Mouse (Mus musculus) thymus, postnatal 10 days (tissue): ENCODE data around the gene Kdm2b.
"Not testable (repeated sequence)": the region's sequence is repeated elsewhere in the genome, so short reads cannot be mapped to it uniquely, and the experiment has no call there.

ENCODE experiments used
- DNase-seq, 2 experiments: peaks; one replicate each; pipeline ENCODE4 v3.0.0; 2021; ENCODE audit warnings: low spot score in 2 of 2

Kdm2b gene

DNA sequence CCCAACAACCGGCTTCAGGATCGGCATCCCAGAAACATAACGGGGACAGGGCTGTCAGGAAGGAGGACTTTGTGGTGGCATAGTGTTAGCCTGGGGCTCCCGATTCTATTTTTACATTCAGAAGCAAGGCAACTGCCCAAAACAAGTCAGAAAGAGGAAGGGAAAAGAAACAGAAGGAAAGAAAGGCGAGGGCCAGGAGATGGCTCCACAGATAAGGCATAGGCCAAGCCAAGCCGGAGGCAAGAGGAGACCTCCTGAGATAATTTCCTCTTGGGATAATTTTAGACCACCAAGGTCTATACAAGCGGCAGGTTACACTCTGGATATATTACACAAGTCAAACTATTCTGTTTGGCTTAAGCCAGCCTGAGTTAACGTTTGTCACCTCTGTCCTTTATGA, 10.7 kb downstream of the Kdm2b start:
- DNase-seq = no peak

DNA sequence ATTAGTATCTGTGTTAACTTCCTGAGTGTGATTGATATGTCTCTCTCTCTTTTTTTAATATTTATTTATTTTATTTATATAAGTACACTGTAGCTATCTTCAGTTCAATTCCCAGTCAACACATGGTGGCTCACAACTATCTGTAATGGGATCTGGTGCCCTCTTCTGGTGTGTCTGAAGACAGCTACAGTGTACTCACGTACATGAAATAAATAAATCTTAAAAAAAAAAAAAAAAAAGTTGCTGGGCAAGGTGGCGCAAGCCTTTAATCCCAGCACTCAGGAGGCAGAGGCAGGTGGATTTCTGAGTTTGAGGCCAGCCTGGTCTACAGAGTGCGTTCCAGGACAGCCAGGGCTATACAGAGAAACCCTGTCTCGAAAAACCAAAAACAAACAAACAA, 14.9 kb downstream of the Kdm2b start:
- DNase-seq = not testable (repeated sequence)

DNA sequence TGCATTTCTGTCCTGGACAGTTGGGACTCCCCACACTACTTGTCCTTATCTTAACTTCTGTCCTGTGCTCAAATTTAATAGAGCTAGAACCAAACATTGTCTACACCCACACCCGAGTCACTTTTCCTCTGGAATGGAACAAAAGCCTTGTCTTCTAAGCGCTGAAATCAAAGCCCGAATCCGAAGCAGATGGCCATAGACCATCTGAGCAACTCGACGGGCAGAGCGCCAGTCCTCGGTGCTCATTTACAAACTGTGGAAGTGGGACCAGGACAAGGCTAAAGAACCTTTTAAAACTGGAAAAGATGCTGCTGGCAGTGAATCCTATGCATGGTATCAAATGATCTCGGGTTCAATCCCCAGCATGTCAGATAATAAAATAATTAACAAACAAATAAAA, 17.5 kb downstream of the Kdm2b start:
- DNase-seq = no peak

DNA sequence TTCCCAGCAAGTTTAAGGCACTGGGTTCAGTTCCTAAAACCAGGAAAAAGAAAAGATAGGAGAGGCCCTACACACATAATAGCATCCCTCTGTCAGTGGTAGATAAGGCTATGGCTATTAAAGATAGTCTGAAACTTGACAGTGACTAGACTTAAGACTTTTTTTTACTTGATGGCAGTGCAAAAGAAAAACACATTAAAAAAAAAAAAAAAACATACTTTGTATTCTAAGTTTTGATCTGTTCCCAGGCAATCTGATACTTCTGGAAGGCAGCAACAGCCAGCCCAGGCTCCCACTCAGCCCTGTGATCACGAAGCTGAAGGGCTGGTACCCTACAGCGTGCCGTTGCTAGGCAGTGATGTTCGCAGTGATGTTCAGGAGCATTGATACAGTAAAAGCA, 18.2 kb downstream of the Kdm2b start:
- no peak for DNase-seq

DNA sequence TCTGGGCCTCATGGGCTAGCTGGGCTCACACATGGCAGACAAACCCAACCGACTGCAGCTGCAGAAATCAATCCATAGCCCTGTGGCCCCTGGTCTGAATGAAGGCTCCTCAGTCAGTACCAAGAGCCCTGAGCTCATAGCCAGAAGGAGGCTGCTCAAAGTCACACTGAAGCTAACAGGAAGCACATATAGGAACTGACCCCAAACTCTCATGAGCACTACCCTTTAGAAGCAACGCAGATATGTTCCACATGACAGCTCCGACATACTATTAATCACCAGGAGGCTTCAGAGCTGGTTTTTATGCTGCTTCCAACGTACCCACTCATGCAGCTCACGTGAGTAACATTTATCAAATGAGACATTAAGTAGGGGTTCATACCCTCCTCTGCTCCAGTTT, 19.6 kb downstream of the Kdm2b start:
- no peak for DNase-seq

DNA sequence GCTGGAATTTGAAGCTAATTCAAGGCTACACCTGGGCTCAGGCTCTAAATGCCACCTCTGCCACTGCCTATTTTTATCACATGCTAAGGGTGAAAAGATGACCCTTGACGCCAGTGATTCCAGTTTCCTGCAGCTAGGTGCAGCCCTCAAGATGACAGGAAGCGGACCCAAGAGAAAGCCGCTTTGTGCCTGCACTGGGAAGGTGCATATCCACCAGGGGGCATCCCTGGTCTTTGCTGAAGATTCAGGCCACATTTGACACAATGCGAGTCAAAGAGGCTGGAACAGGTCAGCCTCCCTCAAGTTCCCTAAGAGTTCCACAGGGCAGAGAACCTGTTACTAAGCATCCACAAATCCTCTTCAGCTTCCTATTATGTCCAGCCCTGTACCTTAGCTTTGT, 21.3 kb downstream of the Kdm2b start:
- peak; percentile 77 to 91 for DNase-seq

DNA sequence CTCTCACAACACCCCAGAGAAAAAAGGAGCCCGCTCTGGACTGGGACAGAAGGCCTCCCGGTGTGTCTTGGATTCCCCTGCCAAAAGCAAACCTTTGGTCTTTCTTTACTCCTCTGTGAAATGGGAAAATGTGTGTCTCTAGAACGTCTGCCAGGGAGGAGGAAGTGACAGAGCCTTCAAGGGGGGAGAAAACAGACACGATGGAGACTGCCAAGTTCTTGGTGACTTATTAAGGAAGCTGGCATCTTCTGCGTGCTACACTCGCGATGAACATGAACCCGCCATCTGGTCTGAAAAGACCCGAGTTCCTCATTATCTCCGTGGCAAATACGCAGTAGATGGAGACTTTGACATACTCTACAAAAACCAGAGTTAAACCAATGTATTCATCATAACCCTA, 24.2 kb downstream of the Kdm2b start:
- DNase-seq = no peak

DNA sequence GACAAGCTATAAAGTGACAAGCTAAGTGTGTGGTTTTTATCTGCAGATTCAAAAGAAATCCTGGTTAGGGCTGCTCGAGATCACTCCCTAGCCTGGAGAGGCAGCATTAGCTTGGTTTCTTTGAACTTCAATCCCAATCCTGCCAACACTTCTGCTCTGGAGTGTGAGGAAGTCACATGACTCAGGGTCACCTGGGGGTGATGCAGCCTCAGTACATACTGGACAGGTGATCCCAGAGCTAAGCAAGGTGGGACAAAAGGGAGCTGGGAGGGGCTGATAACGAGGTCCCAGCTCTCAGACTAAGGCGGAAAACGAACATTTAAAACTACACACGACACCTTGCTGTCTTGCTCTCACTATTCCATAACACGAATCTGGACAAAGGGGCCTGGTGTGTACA, 24.8 kb downstream of the Kdm2b start:
- no peak for DNase-seq

DNA sequence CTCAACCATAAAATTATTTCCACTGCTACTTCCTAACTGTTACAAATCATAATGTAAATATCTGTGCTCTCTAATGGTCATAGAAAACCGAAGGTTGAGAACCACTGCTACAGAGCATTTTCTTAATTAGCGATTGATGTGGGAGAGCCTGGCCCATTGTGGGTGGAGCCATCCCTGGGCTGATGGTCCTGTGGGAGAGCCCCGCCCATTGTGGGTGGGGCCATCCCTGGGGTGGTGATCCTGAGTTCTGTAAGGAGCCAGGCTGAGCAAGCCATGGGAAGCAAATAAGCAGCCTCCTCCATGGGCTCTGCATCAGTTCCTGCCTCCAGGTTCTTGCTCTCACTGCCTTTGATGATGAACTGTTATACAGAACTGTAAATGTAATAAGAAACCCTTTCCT, 27.7 kb downstream of the Kdm2b start:
- no peak for DNase-seq

DNA sequence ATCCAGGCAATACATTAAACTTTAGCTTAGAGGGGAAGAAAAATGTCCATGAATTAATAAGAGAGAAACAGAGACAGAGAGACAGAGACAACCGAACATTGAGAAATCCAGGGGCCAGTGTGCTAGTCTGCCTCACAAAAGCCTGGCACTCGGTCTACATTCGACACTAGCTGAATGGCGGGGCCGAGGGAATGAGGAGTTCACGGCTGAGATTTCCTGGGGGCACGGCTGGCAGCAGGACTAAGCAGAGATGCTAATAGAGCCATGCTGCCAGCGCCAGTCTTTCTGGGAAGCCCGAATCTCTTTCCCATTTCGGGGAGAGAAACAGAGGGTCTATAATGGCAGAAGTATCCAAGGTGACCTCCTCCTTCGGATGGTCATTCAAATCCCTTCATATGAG, 30.2 kb downstream of the Kdm2b start:
- DNase-seq = no peak

DNA sequence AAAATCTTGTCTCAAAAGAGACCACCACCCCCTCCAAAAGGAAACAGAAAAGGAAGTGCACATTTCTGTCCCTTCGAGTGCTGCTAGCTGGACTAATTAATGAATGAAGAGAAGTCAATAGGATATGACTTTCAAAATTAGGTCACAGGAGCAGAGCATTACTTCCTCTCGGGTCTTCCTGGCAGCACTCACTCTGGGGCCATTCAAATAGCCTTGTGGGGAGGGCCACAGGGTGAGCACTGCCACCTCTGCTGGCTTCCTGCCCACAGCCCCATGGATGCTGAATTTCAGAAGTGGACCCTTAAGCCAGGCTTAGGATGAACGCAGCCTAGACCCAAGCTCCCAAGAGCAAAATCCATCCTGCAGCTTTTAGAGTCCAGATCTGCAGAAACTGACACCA, 33.6 kb downstream of the Kdm2b start:
- DNase-seq = no peak

DNA sequence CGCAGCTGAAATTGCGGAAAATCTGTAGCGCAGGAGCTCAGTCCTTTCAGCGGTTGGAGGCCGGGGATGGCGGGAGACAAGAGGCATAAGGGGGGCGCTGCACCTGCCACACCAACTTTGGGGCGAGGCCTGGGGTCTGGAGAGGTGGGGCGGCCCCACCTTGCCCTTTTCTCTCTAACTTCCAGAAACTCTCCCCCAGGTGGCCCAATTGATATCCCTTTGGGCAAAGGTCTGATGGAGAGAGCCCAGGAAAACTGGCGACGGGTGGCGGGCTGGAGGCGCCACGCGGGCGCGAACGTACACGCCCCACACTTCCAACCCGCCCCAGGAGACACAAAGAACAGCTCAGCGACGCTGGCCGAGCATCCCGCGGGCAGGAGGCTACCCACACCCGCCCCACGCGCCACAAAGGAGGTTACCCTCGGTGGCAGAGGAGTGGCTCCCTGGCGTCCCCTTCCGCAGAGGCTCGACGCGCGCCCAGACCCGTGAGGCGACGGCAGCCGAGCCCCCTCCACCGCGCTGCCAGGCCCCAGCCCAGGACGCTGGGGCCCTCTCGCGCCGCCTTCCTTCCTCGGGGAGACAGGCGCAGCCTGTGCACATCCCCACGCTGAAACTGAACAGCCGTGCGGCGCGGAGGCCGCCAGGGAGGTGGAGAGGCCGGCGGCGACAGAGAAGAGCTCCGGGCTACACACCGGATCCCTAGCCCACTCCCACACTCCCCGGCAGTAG, 37.5 kb downstream of the Kdm2b start:
- DNase-seq = peak; percentile 28 to 60

DNA sequence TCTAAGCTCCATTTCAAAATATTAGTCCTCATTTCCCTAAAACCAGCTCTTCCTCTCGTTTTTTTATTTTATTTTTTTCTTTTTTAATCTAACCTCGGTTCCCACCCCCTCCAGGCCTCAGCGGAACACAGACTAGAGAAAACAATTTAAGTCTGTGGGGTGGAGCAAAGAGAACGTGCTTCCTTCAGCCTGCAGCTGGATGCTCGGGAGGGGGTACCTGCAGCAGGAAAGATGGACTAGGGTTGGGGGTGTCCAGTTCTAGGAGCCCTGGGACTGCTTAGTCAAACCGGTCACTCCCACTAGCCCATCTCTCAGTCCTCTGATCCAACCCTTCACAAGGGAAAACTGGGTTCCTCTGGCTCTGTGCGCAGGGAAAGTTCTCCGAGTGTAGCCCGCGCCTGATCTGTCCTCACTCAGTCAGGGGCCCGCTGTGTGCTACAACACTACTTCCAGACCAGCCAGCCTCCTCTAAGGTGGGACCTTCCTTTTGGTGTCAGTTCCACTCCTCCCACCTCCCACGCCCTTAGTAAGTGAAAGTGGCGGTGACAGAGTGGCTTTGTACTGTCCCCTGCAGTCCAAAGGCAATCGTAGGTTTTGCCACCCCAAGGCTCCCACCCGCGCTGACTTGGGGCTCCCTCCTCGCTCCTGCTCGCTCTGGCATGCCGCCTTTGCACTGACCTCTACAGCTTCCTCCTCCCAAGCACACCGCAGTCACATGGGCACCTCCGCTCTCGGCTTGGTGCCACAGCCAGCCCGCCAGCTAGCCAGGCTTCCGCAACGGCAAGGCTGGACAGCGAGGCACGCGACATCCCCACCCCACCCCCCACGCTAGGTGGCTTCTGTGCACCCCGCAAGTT, 38.3 kb downstream of the Kdm2b start:
- peak in 1 of 2 experiments; percentile 29 for DNase-seq

DNA sequence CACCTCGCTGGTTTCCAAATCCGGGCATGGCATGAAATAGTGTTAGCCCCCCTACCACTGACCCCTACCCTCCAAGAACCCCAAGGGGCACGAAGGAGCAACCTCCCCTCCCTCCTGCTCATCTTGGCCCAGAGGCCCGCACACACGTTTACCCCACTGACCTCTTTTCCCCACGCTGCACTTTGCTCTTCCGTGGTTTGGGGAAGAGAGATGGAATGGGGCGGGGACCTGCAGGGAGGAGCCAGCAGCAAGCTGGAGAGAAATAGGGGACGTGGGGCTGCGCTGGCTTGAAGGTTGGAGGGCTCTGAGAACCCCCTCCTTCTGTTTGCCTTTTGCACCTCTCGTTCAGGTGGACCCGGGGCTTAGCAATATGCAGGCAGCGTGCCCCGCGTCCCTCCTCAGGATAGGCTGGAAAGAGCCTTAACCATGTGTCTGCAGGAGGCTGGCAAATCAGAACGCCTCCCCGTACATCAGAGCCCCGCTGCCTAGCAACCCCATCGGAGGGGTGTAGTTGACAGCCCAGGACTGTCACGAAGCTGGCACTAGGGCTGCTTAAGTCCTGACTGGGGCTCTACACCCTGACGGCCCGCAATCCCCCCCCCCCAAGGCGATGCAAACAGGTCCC, 39.2 kb downstream of the Kdm2b start:
- DNase-seq = no peak

DNA sequence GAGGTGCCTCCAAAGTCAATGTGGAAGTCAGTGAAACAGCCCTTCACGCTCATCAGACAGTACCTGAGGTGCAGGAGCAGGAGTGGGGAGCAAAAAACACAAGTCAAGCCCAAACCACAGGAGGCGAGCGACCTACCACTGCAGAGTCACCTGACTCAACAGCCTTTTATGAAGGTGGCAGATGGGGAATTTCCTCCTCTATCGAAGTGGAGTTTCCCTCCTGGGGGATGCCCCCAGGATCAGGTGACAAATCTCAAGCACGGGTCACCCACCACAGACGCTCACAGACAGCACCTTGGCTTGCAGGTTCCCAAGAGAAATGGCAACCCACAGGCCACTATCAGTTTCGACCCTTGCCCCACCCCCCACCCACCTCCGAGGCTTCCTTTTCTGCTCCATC, 40.5 kb downstream of the Kdm2b start:
- DNase-seq = peak; percentile 18 to 23

DNA sequence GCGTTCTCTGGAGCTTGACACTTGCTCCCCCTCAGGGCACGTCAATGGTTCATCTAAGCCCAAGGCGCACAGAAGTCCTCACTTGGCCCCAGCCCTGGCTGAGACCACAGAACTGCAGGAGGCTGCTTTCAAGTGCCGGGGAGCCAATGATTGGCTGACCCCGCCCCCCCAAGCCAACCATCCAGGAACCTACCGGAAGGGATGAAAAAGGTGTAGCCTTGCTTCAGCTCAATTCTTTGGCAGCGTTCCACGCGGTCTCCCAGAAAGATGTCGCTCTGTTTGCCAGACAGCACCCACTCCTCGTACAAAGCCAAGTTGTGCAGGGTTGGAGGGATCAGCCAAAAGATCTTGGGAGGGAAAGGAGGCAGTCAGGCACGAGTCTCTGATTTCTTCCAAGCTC, 42.1 kb downstream of the Kdm2b start:
- DNase-seq = no peak

DNA sequence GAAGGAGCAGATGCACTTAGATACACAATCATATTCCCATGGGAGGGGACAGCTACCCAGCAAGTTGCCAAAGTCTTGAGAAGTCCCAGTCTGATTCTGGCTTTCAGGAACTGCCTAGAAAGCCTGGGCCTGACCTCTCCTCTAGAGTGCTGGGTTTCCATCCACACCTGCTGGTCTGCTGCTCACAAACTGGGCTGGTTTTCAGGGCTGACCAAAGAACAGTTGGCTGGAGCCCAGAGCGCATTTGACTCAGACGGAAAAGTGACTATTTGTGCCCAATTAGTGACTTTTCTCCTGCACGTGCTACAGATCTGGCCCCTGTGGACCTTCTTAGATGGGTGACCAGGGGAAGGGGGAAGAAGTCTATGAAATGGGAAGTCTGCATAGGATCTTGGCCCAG, 50.9 kb downstream of the Kdm2b start:
- DNase-seq = no peak

DNA sequence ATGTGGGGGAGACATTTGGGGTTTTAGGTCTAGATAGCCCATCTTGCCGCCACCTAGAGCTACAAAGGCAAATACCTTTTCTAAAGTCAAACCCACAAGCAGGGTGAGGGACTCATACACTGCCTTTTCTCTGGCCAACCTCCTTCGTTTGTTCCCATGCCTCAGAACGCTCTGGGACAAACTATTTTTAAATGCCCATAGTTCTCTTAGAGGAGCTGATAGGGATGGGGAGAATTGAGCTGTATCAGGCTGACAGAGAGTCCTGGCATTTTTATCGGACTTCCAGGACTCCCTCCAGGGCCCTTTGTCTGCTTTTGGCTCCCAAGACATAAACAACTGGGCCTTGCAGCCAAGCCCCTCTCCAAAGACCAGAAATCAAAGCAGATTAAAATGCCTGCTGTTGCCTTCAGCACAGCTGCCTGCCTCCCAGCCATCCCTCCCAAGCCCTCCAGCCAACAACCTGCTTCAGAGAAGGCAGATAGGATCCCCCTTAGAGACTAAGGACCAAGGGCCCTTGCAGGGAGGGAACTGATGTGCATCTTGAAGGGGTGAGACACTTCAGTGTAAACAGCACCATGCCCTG, 51.6 kb downstream of the Kdm2b start:
- no peak for DNase-seq

DNA sequence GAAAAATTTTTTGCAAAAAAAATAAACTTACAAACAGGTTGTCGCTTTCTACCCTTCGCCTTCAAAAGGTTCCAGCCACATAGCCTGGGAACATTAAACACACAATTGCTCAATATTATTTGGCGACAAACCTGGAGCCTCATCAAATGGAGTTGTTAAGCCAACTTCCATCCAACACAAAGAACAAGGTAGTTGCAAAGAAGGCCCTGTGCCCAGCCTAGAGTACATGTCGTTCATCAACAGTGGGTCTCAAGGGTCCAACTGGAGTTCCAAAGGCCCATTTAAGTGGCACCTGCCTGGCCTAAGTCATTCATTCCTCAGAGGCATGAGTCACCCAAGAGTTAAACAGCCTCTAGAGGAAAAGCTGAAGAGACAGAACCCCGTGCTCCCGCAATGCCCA, 52.6 kb downstream of the Kdm2b start:
- DNase-seq = no peak

DNA sequence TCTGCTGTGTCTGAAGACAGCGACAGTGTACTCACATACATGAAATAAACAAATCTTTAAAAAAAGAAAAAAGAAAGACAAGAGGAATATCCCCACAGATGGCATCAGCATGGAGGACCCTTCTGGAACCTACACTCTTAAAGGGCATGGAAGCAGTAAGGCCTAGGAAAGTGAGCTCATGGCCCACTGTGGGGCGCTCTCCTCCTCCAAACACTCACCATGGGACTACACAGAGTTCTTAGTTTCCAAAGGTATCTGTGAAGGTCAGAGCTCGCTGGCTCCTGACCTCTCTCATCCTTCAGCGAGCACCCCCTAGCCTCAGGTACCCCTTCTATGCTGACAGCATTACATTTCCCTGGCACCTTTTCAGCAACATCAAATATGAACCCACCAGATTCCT, 53.8 kb downstream of the Kdm2b start:
- no peak for DNase-seq

DNA sequence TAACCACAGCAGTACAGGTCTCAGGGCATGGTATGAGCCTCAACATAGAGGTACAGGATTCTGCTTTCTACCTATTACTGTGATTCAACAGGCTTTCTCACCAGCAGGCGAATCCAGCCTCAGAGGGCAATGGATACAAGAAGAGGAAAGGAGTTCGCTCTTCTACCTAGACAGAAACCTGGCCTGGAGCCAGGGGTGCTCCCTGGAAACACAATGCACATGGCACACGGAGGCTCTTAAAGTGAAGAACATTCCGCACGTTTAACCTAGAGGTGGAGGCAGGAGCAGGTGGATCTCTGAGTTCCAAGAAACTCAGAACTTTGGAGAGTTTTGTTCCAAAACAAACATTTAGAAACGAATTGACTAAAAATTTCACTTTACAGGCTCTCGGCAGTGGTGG, 58.6 kb downstream of the Kdm2b start:
- no peak for DNase-seq

DNA sequence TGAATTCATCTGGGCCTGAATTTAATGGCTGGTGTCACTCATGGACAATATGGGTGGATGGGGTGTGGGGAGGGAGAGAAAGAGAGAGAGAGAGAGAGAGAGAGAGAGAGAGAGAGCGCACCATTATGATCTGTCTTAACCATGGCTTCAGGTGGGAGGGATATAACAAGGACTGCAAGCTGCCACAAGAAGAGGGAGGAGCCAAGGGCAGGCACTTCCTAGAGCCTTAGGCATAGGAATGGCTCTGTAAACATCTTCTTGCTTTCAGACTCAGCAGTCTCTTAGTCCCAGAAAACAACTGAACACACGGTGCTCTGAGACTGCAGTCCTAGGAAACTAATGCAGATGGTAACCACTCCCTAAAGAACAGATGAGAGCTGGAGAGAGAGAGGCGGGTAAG, 61.3 kb downstream of the Kdm2b start:
- no peak for DNase-seq

DNA sequence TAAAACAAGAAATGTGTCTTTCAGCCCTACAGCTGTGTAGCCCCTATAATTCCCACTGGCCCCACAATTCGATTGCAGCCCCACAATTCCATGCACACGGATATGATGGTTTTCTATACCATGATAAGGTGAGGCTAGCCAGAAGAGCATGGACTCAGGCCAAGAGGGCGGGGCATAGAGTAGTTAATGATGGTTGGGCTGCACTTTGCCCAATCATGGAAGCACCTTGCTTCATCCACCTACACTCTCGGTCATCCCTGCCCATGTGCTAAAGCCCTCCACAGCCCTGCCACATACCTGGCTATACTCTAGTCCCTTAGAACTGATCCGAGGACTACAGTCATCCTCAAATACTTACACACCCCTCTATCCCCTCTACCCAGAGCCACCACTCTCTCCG, 61.9 kb downstream of the Kdm2b start:
- DNase-seq = no peak
